Mouse (Mus musculus) embryo, embryonic 9.5 days (tissue): ENCODE measurements at regions not wholly inside any gene's neighbourhood (a gene's known extent, or its start where the extent isn't known, plus 50 kb on each side); places are given as distances from the start of the nearest gene placed in this dataset.

Experiments
- DNase-seq: peaks from one replicate; pipeline ENCODE4 v3.0.0-alpha.2; 2017; ENCODE audit errors: extremely low spot score

GRCm38 (mm10) chr3:154391629-154392028, 61.2 kb upstream of the Lhx8 start:
- no peak for DNase-seq

- no peak for DNase-seq
Observed at GRCm38 (mm10) chr3:154388656-154389055, 58.2 kb upstream of the Lhx8 start.

GRCm38 (mm10) chr3:154387271-154387670, 56.8 kb upstream of the Lhx8 start:
- DNase-seq = no peak

GRCm38 (mm10) chr3:154385831-154386312, 55.4 kb upstream of the Lhx8 start:
- peak; percentile 32 for DNase-seq

DNA sequence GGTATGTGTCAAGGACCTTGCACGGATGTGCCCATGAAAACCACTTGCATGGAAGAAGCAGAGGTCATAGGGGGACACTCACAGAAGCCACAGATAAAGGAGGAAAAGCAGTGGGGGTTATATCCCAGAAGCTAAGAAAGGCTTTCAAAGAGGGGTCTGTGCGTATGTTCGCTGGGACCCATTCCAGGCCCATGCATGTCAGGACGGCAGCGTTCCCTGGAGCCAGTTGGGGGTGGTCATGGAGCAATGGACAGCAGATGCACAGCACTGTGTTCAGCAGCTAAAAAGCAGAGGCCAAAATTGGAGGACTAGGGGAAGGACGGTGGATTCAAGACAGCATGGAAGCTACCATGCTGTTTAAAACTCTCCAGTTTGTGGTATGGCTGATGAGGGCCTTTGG, 52.4 kb upstream of the Lhx8 start:
- no peak for DNase-seq

- DNase-seq = no peak
Observed at GRCm38 (mm10) chr3:154381561-154381960, 51.1 kb upstream of the Lhx8 start.
